Mouse (Mus musculus) liver, embryonic 18 days (tissue): Measurements from ENCODE around the gene Lrcol1. TPM values are rescaled to one million over a fixed set of nuclear protein-coding genes. Genes with fewer than 3 reads are reported as not detected.

ENCODE experiments used
- polyA plus RNA-seq: library from polyadenylated mRNA; depleted of rRNA; stranded (reverse); fragments of >200 nt; gene quantifications from 2 replicates; pipeline ENCODE4 v1.2.3, GENCODE M21; 2012; rRNA removed

Lrcol1 gene
- not detected in 2 replicates for polyA plus RNA-seq

GRCm38 (mm10) chr5:110344524-110344923, at the start of gene Lrcol1:
Lrcol1 (plus strand) TSS chr5:110344730.

GRCm38 (mm10) chr5:110342648-110343284, 1.8 kb upstream of the Lrcol1 start, which contains the start of gene P2rx2:
P2rx2 (minus strand) TSS chr5:110343212.

Other genes starting within 250 kb of the Lrcol1 start
- gene Plcxd1, start 244.8 kb upstream of the Lrcol1 start, polyA plus RNA-seq: 0.06 and 0.07 TPM in 2 replicates
- 21.1 and 24.2 TPM in 2 replicates for gene Gtpbp6, start 236.5 kb upstream of the Lrcol1 start, polyA plus RNA-seq
- 0.55 and 0.60 TPM in 2 replicates for gene Zfp605, start 234.6 kb upstream of the Lrcol1 start, polyA plus RNA-seq
- gene Chfr, start 208.9 kb upstream of the Lrcol1 start, polyA plus RNA-seq: 13.6 TPM in 2 replicates
- gene Golga3, start 168.0 kb upstream of the Lrcol1 start, polyA plus RNA-seq: 5.2 and 6.3 TPM in 2 replicates
- 5.3 and 5.4 TPM in 2 replicates for gene Ankle2, start 113.7 kb upstream of the Lrcol1 start, polyA plus RNA-seq
- gene Pgam5, start 74.8 kb upstream of the Lrcol1 start, polyA plus RNA-seq: 13.6 TPM in 2 replicates
- 31.9 and 32.3 TPM in 2 replicates for gene Pxmp2, start 58.5 kb upstream of the Lrcol1 start, polyA plus RNA-seq
- gene Pole, start 58.4 kb upstream of the Lrcol1 start, polyA plus RNA-seq: 7.8 and 7.9 TPM in 2 replicates
- 0.13 and 0.16 TPM in 2 replicates for gene P2rx2, start 1.5 kb upstream of the Lrcol1 start, polyA plus RNA-seq
- 7.4 and 8.3 TPM in 2 replicates for gene Fbrsl1, start 103.8 kb downstream of the Lrcol1 start, polyA plus RNA-seq
- gene Galnt9, start 199.6 kb downstream of the Lrcol1 start, polyA plus RNA-seq: 0.14 and 0.17 TPM in 2 replicates